Mouse (Mus musculus): Measurements from ENCODE around the gene Pnma5. TPM values are rescaled to one million over a fixed set of nuclear protein-coding genes. Genes with fewer than 3 reads are reported as not detected.

Gene Pnma5
- total and polyA plus RNA-seq, 3 experiments, result not detected

DNA sequence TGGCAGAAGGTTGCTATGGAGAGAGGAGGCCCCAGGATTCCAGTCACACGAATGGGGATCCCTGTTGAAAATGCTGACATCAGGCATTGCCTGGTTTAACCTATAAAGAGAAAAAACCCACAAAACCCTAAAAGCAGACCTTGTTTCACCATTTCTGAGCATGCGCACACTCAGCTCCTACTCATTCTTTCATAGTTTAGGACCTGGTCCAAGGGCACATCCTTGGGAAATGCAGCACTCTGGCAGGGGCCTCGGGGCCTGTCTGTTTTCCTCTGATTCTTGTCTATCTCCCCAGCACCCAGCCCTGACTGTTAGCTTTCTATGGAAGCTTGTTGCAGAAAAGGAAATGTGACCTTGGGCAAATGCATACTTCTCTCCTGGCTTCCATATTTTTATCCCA is 46.3 kb downstream of the Pnma5 start:
- H3K27me3 ChIP-seq (ENCODE audit: control insufficient read depth, insufficient read depth, low read length), result no peaks in the 10 kb centered on the region
- H3K27ac ChIP-seq, result no peak overlapping the region
- no peaks in the 10 kb centered on the region for H3K4me1 ChIP-seq (ENCODE audit: control insufficient read depth, insufficient read depth, low read length)
- intact Hi-C loops (cut with DNase I), result no loop called here
- no peak overlapping the region for H3K9ac ChIP-seq (ENCODE audit: low read depth, low read length)
- no peak overlapping the region for H3K4me3 ChIP-seq
- peak in 1 of 2 experiments; percentile 5 for DNase-seq
- H3K36me3 ChIP-seq (ENCODE audit: control insufficient read depth, insufficient read depth, low read length), result no peaks in the 10 kb centered on the region
- WGBS, result 45% methylated on average over 3 of the region's 3 CpGs
- no peaks in the 10 kb centered on the region for H3K79me2 ChIP-seq (replicated peaks; ENCODE audit: control insufficient read depth, insufficient read depth, low read length)
- TF ChIP-seq EP300 (IDR thresholded peaks at IDR 0.05; ENCODE audit: insufficient read depth, low read depth, low read length) (no peak), POLR2A (IDR thresholded peaks at IDR 0.05; ENCODE audit: insufficient read depth, low read depth, low read length) (no peak), CTCF (IDR thresholded peaks at IDR 0.05) (no peak)

DNA sequence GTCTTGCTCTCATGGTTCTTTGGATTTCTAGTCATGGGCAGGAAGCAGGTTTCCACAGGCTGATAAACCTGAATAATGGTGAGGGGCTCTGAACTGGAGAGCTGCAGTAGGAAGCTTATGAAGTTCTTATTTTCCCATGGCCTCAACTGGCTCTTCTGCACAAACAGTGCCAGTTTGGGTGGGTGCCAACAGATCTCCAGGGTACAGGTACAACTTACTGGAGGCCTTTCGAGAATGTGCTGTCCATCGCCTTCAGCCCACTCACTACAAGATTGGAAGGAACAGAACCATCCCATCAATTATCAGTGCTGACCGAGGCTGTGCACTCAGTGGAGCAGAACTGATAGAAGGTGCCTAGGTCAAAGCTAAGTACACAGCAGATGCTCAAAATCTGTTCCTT is 48.5 kb downstream of the Pnma5 start:
- Histone ChIP-seq H3K4me3 (no peak overlapping the region), H3K27me3 (ENCODE audit: control insufficient read depth, insufficient read depth, low read length) (no peaks in the 10 kb centered on the region), H3K9ac (ENCODE audit: low read depth, low read length) (no peak overlapping the region), H3K79me2 (replicated peaks; ENCODE audit: control insufficient read depth, insufficient read depth, low read length) (no peaks in the 10 kb centered on the region), H3K36me3 (ENCODE audit: control insufficient read depth, insufficient read depth, low read length) (no peaks in the 10 kb centered on the region), H3K4me1 (ENCODE audit: control insufficient read depth, insufficient read depth, low read length) (no peaks in the 10 kb centered on the region; the same call in none of the 2 replicates), H3K27ac (no peak overlapping the region)
- peak in 1 of 2 experiments; percentile 13 for DNase-seq
- intact Hi-C loops (cut with DNase I), result no loop called here
- TF ChIP-seq POLR2A (IDR thresholded peaks at IDR 0.05; ENCODE audit: insufficient read depth, low read depth, low read length) (no peak), CTCF (IDR thresholded peaks at IDR 0.05) (no peak), EP300 (IDR thresholded peaks at IDR 0.05; ENCODE audit: insufficient read depth, low read depth, low read length) (no peak)
- 88% methylated on average over 3 of the region's 3 CpGs for WGBS

- H3K27ac ChIP-seq, result peak overlapping the region; percentile 23; the same call in 1 of the 2 replicates
These were observed 49.4 kb downstream of the Pnma5 start for GRCm38 (mm10) chrX:72987520-72987905.

DNA sequence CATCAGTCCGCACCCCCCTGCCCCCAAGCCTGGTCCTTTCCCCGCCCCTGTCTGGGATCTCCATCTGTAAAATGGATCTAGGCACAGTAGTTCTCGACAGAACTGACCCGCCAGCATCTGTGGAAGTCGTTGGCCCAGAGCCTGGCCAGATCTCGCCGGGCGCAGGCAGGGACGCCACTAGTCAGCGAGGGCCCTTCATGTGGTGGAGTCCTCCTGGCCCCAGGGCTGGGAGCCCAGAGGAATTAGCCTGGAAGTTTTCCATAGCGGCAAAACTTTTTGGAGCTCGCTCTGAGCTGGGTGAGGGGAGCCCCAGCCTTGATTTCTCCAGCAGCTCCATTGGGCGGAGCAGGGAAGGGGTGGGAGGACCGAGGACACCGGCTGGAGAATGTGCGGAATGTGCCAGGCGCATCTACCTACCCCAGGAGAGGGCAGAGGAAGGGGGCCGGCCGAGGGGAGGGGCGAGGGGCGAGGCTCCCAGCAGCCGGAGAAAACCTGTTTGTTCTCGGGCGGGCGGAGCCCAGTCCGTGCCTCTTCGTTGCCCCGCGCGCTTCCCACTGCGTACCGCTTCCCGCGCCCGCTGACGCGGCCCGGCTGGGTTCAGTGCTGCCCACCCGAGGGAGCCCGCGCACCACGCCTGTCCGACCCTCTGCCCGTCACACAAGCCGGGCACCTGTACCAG is 49.9 kb downstream of the Pnma5 start, which contains the start of gene Zfp185:
Gene Zfp185 (plus strand): TSS at position 499 of the 679 bp plus-strand sequence.
- Histone ChIP-seq H3K9ac (ENCODE audit: low read depth, low read length) (peak within 1 kb of the TSS; percentile 83), H3K27me3 (ENCODE audit: control insufficient read depth, insufficient read depth, low read length) (no peaks in the 10 kb centered on the region), H3K36me3 (ENCODE audit: control insufficient read depth, insufficient read depth, low read length) (no peaks in the 10 kb centered on the region), H3K27ac (peak within 1 kb of the TSS; percentile 23; the same call in 1 of the 2 replicates), H3K4me1 (ENCODE audit: control insufficient read depth, insufficient read depth, low read length) (no peaks in the 10 kb centered on the region; the same call in none of the 2 replicates), H3K79me2 (replicated peaks; ENCODE audit: control insufficient read depth, insufficient read depth, low read length) (no peaks in the 10 kb centered on the region), H3K4me3 (peak within 1 kb of the TSS; percentile 45)
- 0 out of 2 replicates have a peak, but pooled peaks have one; percentile 24 for TF ChIP-seq EP300 (IDR thresholded peaks at IDR 0.05; ENCODE audit: insufficient read depth, low read depth, low read length)
- 0 out of 2 replicates have a peak, but pooled peaks have one; percentile 28 for TF ChIP-seq POLR2A (IDR thresholded peaks at IDR 0.05; ENCODE audit: insufficient read depth, low read depth, low read length)
- TF ChIP-seq CTCF (IDR thresholded peaks at IDR 0.05), result no peak
- WGBS, result 17% methylated on average over 42 of the region's 45 CpGs
- intact Hi-C loops (cut with DNase I), result no loop called here
- peak; percentile 56 to 67 for DNase-seq

More at GRCm38 (mm10) chrX:72987520-72987905, 49.4 kb downstream of the Pnma5 start:
- Histone ChIP-seq H3K79me2 (replicated peaks; ENCODE audit: control insufficient read depth, insufficient read depth, low read length) (no peaks in the 10 kb centered on the region), H3K27me3 (ENCODE audit: control insufficient read depth, insufficient read depth, low read length) (no peaks in the 10 kb centered on the region), H3K36me3 (ENCODE audit: control insufficient read depth, insufficient read depth, low read length) (no peaks in the 10 kb centered on the region), H3K4me3 (peak overlapping the region; percentile 45), H3K4me1 (ENCODE audit: control insufficient read depth, insufficient read depth, low read length) (no peaks in the 10 kb centered on the region; the same call in none of the 2 replicates), H3K9ac (ENCODE audit: low read depth, low read length) (peak overlapping the region; percentile 83)
- no peak for TF ChIP-seq POLR2A (IDR thresholded peaks at IDR 0.05; ENCODE audit: insufficient read depth, low read depth, low read length)
- no peak for TF ChIP-seq EP300 (IDR thresholded peaks at IDR 0.05; ENCODE audit: insufficient read depth, low read depth, low read length)
- TF ChIP-seq CTCF (IDR thresholded peaks at IDR 0.05), result no peak
- WGBS, result 29% methylated on average over 14 of the region's 14 CpGs
- intact Hi-C loops (cut with DNase I), result no loop called here
- DNase-seq, result no peak

- Histone ChIP-seq H3K4me1 (ENCODE audit: control insufficient read depth, insufficient read depth, low read length) (no peaks in the 10 kb centered on the region; the same call in none of the 2 replicates), H3K4me3 (no peak overlapping the region), H3K27ac (no peak overlapping the region), H3K79me2 (replicated peaks; ENCODE audit: control insufficient read depth, insufficient read depth, low read length) (no peaks in the 10 kb centered on the region), H3K27me3 (ENCODE audit: control insufficient read depth, insufficient read depth, low read length) (no peaks in the 10 kb centered on the region), H3K9ac (ENCODE audit: low read depth, low read length) (no peak overlapping the region), H3K36me3 (ENCODE audit: control insufficient read depth, insufficient read depth, low read length) (no peaks in the 10 kb centered on the region)
- 59% methylated on average over 2 of the region's 2 CpGs for WGBS
- DNase-seq, result no peak
- intact Hi-C loops (cut with DNase I), result no loop called here
- TF ChIP-seq POLR2A (IDR thresholded peaks at IDR 0.05; ENCODE audit: insufficient read depth, low read depth, low read length) (no peak), CTCF (IDR thresholded peaks at IDR 0.05) (no peak), EP300 (IDR thresholded peaks at IDR 0.05; ENCODE audit: insufficient read depth, low read depth, low read length) (no peak)
These were observed 51.3 kb downstream of the Pnma5 start for GRCm38 (mm10) chrX:72985607-72986006.

Small RNA genes within 50 kb of the gene (microRNA-seq; reads per million reads assigned to microRNA genes)
- gene Mir2137, result 0 to 0.77 reads per million in 2 experiments

Other genes with a start within 250 kb of the Pnma5 start
- not detected for gene Gabrq, start 211.9 kb downstream of the Pnma5 start, total RNA-seq (2021)
- gene Gabrq, start 211.9 kb downstream of the Pnma5 start, polyA plus RNA-seq (2012; rRNA removed), result 0.08 and 0.32 TPM in 2 replicates
- 10 to 100 TPM; 25.9 to 31.5 TPM for gene Cetn2, start 118.7 kb downstream of the Pnma5 start, total RNA-seq (2021)
- gene Cetn2, start 118.7 kb downstream of the Pnma5 start, polyA plus RNA-seq (2012; rRNA removed), result 9.4 and 14.9 TPM in 2 replicates
- gene Nsdhl, start 118.5 kb downstream of the Pnma5 start, total RNA-seq (2021), result 1 to 10 TPM; 4.3 to 4.8 TPM
- gene Nsdhl, start 118.5 kb downstream of the Pnma5 start, polyA plus RNA-seq (2012; rRNA removed), result 5.2 and 8.5 TPM in 2 replicates
- gene Zfp185, start 49.8 kb downstream of the Pnma5 start, total RNA-seq (2021), result 1 to 10 TPM in 1 of 2 experiments, under 1 TPM in 1; 0.81 to 1.2 TPM
- 1.2 and 1.8 TPM in 2 replicates for gene Zfp185, start 49.8 kb downstream of the Pnma5 start, polyA plus RNA-seq (2012; rRNA removed)
- not detected for gene Pnma3, start 27.7 kb upstream of the Pnma5 start, total RNA-seq (2021)
- 0.06 TPM in 1 of 2 replicates, not detected in the other for gene Pnma3, start 27.7 kb upstream of the Pnma5 start, polyA plus RNA-seq (2012; rRNA removed)
- 1 to 10 TPM in 1 of 2 experiments, under 1 TPM in 1; 0.68 to 3.4 TPM for gene Xlr4a, start 45.4 kb upstream of the Pnma5 start, total RNA-seq (2021)
- 0.15 and 0.39 TPM in 2 replicates for gene Xlr4a, start 45.4 kb upstream of the Pnma5 start, polyA plus RNA-seq (2012; rRNA removed)
- 1 to 10 TPM in 1 of 2 experiments, under 1 TPM in 1; 0.32 to 1.3 TPM for gene Xlr3a, start 60.0 kb upstream of the Pnma5 start, total RNA-seq (2021)
- 0.23 and 0.76 TPM in 2 replicates for gene Xlr3a, start 60.0 kb upstream of the Pnma5 start, polyA plus RNA-seq (2012; rRNA removed)
- gene Gm14685, start 79.9 kb upstream of the Pnma5 start, total RNA-seq (2021), result not detected
- gene Gm14685, start 79.9 kb upstream of the Pnma5 start, polyA plus RNA-seq (2012; rRNA removed), result 0.08 TPM in 1 of 2 replicates, not detected in the other
- not detected for gene Xlr5b, start 111.7 kb upstream of the Pnma5 start, total RNA-seq (2021)
- not detected in 2 replicates for gene Xlr5b, start 111.7 kb upstream of the Pnma5 start, polyA plus RNA-seq (2012; rRNA removed)
- not detected for gene DXBay18, start 112.3 kb upstream of the Pnma5 start, total RNA-seq (2021)
- gene DXBay18, start 112.3 kb upstream of the Pnma5 start, polyA plus RNA-seq (2012; rRNA removed), result not detected in 2 replicates
- not detected for gene Spin2d, start 139.9 kb upstream of the Pnma5 start, total RNA-seq (2021)
- gene Spin2d, start 139.9 kb upstream of the Pnma5 start, polyA plus RNA-seq (2012; rRNA removed), result not detected in 2 replicates
- gene Xlr3b, start 155.1 kb upstream of the Pnma5 start, total RNA-seq (2021), result under 1 TPM; 0.25 to 0.99 TPM
- 0.35 and 0.59 TPM in 2 replicates for gene Xlr3b, start 155.1 kb upstream of the Pnma5 start, polyA plus RNA-seq (2012; rRNA removed)
- gene Xlr4b, start 177.2 kb upstream of the Pnma5 start, total RNA-seq (2021), result 1 to 10 TPM in 1 of 2 experiments, under 1 TPM in 1; 0.32 to 1.9 TPM
- gene Xlr4b, start 177.2 kb upstream of the Pnma5 start, polyA plus RNA-seq (2012; rRNA removed), result 0.20 and 0.29 TPM in 2 replicates
- 1 to 10 TPM; 6.0 to 6.9 TPM for gene F8a, start 191.2 kb upstream of the Pnma5 start, total RNA-seq (2021)
- gene F8a, start 191.2 kb upstream of the Pnma5 start, polyA plus RNA-seq (2012; rRNA removed), result 5.1 and 5.9 TPM in 2 replicates
- gene Xlr4c, start 206.0 kb upstream of the Pnma5 start, total RNA-seq (2021), result not detected
- not detected in 2 replicates for gene Xlr4c, start 206.0 kb upstream of the Pnma5 start, polyA plus RNA-seq (2012; rRNA removed)
- gene Xlr3c, start 228.3 kb upstream of the Pnma5 start, total RNA-seq (2021), result not detected
- not detected in 2 replicates for gene Xlr3c, start 228.3 kb upstream of the Pnma5 start, polyA plus RNA-seq (2012; rRNA removed)

Data from heart, adult 2 months (tissue).